Mouse (Mus musculus): ENCODE measurements around the gene Ncan.
"Not testable (repeated sequence)": the region's sequence is repeated elsewhere in the genome, so short reads cannot be mapped to it uniquely, and the experiment has no call there.

Ncan gene

GRCm38 (mm10) chr8:70081976-70082375 is 38.7 kb downstream of the Ncan start:
- DNase-seq, result no peak

- DNase-seq, result no peak
These were observed 47.0 kb downstream of the Ncan start for GRCm38 (mm10) chr8:70073682-70074081.

- no peak for DNase-seq
These were observed 47.6 kb downstream of the Ncan start for GRCm38 (mm10) chr8:70073120-70073519.

GRCm38 (mm10) chr8:70072441-70073069 is 48.1 kb downstream of the Ncan start, which contains the start of gene Tm6sf2:
Gene Tm6sf2 (plus strand): TSS chr8:70072924.
- DNase-seq, result no peak

GRCm38 (mm10) chr8:70071836-70072440 is 48.7 kb downstream of the Ncan start:
- no peak for DNase-seq

GRCm38 (mm10) chr8:70057721-70058120 is 63.0 kb downstream of the Ncan start:
- no peak for DNase-seq

- not testable (repeated sequence) for DNase-seq
These were observed 70.2 kb downstream of the Ncan start for GRCm38 (mm10) chr8:70050434-70050833.

GRCm38 (mm10) chr8:70049662-70050061 is 71.0 kb downstream of the Ncan start:
- DNase-seq, result no peak

- DNase-seq, result no peak
These were observed 76.7 kb downstream of the Ncan start for GRCm38 (mm10) chr8:70043996-70044395.
